Mouse (Mus musculus) naive thymus-derived CD4-positive, alpha-beta T cell, adult 2 months (primary cell): ENCODE measurements around the gene Lalba.
"Not testable (repeated sequence)": the region's sequence is repeated elsewhere in the genome, so short reads cannot be mapped to it uniquely, and the experiment has no call there.

ENCODE experiments used
- DNase-seq: peaks from one replicate; pipeline ENCODE4 v3.0.0-alpha.2; 2011; ENCODE audit warnings: low read depth

Lalba gene

GRCm38 (mm10) chr15:98482701-98483100 lies at the start of gene Lalba:
Gene Lalba, minus strand, starts transcription at chr15:98482721.
- DNase-seq, result no peak

GRCm38 (mm10) chr15:98532281-98532680 lies 49.8 kb upstream of the Lalba start:
- no peak for DNase-seq

- no peak for DNase-seq
These were observed 45.6 kb upstream of the Lalba start for GRCm38 (mm10) chr15:98528066-98528563.

- no peak for DNase-seq
These were observed 44.7 kb upstream of the Lalba start for GRCm38 (mm10) chr15:98527056-98527771.

- no peak for DNase-seq
These were observed 43.5 kb upstream of the Lalba start for GRCm38 (mm10) chr15:98526057-98526456.

- no peak for DNase-seq
These were observed 38.7 kb upstream of the Lalba start for GRCm38 (mm10) chr15:98521245-98521644.

- peak; percentile 81 for DNase-seq
These were observed 35.1 kb upstream of the Lalba start for GRCm38 (mm10) chr15:98517380-98518355.

- not testable (repeated sequence) for DNase-seq
These were observed 32.3 kb upstream of the Lalba start for GRCm38 (mm10) chr15:98514845-98515244.

- DNase-seq, result peak; percentile 79
These were observed 31.6 kb upstream of the Lalba start for GRCm38 (mm10) chr15:98514146-98514545.

GRCm38 (mm10) chr15:98513676-98514075 lies 31.2 kb upstream of the Lalba start:
- not testable (repeated sequence) for DNase-seq

GRCm38 (mm10) chr15:98512799-98513321 lies 30.3 kb upstream of the Lalba start:
- DNase-seq, result no peak

GRCm38 (mm10) chr15:98512232-98512631 lies 29.7 kb upstream of the Lalba start:
- no peak for DNase-seq

GRCm38 (mm10) chr15:98511386-98511928 lies 28.9 kb upstream of the Lalba start:
- peak; percentile 66 for DNase-seq

GRCm38 (mm10) chr15:98510438-98511385 lies 28.2 kb upstream of the Lalba start:
- DNase-seq, result peak; percentile 92

GRCm38 (mm10) chr15:98509387-98509786 lies 26.9 kb upstream of the Lalba start:
- no peak for DNase-seq

- DNase-seq, result no peak
These were observed 24.8 kb upstream of the Lalba start for GRCm38 (mm10) chr15:98507321-98507720.

- DNase-seq, result peak; percentile 28
These were observed 23.9 kb upstream of the Lalba start for GRCm38 (mm10) chr15:98506253-98506957.

- peak; percentile 87 for DNase-seq
These were observed 22.0 kb upstream of the Lalba start for GRCm38 (mm10) chr15:98504514-98504913.

- DNase-seq, result no peak
These were observed 20.8 kb upstream of the Lalba start for GRCm38 (mm10) chr15:98503317-98503716.

- no peak for DNase-seq
These were observed 15.1 kb upstream of the Lalba start for GRCm38 (mm10) chr15:98497631-98498030.
